Mouse (Mus musculus) spleen, postnatal 36 days (tissue): Measurements from ENCODE around the gene Bcan.

Source experiments
- DNase-seq, 2 experiments: peaks; one replicate each; pipeline ENCODE4 v3.0.0; 2022; ENCODE audit warnings: low spot score in 2 of 2, mixed read lengths in 1 of 2

Bcan gene

DNA sequence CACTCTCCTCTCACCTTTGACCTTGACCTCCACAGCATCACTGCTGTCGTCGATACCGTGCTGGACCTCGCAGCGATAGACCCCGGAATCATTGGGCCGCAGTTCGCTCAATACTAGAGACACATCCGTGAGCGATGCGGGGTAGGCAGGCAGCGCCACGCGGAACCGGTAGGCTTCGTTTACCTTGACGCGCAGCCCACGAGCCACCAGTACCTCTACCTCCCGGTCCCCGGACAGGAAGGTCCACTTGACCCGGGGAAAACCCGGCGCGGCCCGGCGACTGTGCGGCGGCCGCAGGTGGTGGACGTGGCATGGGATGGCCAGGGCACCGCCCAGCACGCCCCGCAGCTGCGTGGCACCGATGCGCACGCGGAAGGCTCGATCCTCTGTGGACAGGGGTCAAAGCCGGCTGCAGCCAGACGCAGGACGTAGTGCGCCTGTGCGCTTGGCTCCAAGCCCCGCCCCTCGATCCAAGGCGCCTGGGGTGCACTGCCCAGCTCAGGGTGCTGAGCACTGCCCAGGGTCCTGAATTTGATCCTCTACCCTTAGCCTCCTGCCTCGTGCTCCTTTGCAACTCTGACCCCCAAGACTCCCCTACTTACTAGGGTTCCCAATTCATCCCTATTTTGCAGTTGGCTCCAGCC, 2.9 kb downstream of the Bcan start:
- DNase-seq = no peak

DNA sequence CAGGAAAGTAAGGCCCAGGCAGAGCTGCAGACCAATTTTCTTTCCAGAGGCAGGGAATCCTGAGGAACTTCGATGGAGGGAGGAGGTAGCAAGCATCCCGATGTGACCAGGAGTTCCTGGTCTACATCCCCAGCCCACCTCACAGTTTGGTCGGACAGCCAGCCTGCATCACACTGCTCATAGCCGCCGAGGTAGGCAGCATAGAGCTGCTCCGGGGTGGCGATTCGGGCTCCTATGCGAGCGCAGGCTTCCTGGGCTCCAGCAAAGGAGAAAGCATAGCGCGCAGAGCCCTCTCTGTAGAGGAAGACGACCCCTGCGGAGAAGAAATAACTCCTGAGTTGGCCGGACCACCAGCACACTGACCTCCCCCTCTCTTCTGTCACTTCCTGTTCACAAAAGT, 3.6 kb downstream of the Bcan start:
- DNase-seq = no peak

DNA sequence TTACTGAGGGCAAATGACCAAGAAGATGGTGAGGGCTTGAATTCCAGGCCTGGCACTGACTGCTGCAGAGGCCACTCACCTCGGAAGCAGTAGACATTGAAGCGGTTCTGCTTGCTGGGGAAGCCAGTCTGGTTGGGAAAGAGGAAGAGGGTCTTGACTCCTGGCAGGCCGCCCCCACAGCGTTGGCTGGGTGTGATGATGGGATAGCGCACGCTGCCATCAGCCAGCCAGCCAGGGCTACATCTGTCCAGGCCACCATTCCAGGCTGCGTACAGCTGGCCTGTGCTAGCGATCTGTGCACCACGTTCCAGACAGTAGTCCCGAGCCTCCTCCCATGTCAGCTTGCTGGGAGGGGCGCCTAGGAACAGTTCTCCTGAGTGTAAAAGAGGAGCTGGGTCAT, 4.7 kb downstream of the Bcan start:
- no peak for DNase-seq

DNA sequence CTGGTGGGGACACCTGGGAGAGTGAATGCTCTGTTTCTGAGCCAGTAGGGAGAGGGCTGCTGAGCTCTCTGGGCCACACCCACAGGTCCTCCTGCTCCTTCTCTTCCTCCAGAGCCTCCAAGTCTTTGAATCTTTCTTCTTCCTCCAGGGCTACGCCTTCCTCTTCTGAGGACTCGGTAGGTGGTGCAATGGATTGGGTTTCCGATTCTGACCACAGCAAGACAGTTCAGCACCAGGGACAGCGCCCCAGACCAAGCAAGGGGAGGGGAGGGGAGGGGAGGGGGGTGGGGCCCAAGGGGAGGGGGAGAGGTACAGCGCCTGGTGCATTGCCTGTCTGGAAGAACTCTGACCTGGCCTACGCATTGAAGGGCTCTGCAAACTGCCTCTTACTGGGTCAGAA, 6.6 kb downstream of the Bcan start:
- DNase-seq = no peak

DNA sequence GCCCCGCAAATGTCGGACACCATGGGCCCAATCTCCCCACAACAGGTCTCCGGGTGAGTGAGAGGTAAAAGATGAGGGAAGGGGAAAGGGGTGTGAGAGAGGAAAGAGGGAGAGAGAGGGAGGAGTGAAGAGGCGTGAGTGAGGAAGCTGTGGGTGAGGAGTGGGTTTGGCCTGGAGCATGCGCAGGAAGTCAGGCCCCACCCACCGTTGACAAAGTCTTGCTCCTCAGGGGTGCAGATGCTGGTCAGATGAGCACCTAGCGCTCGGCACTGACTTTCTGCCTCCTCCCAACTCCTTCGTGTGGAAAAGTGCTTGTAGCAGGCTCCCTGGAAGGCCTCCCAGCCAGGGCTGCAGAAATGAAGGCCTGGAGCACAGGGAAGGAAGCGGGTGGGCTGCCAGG, 10.1 kb downstream of the Bcan start:
- no peak for DNase-seq

DNA sequence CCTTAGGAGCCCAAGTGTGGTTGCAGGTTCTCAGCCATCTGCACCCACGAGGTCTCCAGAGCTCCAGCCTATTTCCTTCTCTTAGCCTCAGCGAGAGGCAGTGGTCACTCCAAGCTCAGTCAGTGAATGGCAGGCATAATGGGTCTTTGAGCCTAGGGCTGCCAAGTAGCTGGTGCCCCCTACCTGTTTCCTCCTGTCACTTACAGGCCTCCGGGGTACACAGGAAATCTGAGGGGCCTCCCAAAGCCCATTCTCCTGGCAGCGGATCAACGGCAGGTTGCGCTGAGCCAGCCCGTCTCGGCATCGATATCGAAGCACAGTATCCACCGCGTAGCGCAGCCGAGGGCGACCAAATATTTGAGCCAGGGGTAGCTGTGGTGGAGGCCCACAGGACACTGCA, 12.0 kb downstream of the Bcan start:
- DNase-seq = no peak

DNA sequence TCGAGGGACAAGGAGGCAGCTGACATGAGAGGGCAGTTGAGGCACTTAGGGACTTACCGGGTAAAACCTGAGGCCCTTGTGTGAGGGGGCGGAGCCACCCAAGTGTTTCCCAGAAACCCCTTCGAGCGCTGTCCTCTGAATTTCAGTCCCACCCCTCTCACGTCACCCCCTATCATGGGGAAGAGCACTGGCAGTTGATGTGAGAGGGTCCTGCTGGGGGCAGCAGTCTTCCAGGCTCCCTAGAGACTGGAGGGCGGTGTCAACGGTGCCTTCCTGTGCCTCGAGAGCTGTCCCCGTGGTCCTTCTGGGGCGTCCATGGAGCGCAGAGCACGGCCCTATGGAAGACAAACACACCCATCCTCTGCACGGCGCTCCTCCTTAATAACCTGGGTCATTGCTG, 12.4 kb downstream of the Bcan start:
- peak in 1 of 2 experiments; percentile 20 for DNase-seq

DNA sequence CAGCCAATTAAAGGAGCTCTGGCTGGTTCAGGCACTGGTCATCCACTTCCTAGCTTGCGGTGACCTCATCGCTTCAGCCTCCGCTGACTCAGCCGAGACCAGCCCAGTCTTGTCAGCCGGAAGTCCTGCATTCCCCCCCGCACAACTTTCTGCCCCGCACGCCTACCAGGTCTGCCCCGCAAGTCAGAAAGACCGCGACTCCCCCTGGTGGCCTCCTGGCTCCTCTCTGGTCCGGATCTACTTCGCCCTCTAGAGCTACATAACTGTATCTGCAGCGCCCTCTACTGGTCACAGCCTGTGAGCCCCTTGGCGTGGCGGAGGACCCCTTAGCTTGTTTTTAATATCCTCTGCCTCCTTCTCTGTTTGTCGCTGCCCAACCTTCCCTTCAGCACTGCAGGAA, 13.2 kb downstream of the Bcan start:
- DNase-seq = peak; percentile 78 to 84

DNA sequence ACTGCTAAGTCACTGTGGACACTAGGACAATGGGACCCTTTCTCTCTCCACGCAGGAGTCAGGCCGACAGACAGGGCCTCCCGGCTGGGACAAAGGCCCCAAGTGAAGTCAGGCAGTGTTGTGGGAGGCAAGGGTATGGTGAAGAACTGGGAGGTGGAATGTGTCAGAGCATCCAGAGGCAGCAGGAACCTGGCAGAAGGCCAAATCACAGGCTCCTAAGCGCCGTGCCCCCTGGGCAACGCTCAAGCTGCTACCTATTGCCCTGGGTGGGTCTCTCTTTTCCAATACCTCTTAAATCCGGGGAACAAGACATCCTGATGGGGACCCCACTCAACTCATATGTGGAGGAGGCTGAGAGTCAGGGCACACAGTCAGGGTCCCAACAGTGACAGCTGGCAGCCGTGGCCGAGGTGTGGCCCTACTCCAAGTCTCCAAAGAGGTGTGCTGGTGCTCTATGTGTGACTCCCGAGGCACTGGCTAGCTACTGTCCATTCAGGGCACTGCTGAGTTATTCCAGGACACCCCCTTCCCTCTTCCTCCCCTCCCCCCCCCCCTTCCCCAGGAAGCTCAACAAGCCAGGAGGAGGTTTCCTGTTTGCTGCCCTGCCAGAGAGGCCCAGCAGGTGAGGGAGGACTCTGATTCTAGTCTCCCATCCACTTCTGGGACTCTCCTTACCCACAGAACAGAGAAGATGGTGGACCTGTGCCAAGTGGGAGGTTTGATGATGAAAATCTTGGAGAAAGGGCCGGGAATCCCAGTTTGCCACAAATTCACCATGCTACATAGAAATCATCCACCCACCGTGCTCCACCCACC, 14.3 kb downstream of the Bcan start:
- DNase-seq = no peak

DNA sequence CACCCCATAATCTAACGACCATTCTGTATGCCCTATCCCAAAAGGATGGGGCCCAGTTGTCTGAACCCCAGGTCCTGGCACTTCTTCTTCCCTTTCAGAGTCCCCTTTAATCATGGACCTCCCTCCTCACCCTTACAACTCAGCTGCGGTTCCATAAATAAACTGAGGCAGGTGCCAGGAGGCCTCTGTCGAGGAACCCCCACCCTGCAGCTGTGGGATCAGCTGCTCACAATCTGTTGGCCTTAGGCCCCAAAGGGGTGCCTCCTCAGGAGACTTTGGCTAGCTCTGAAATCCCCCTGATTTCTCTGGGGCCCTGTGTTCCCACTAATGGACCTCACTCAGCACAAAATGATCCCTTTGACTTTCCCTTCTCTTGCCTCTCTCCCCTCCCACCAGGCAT, 15.9 kb downstream of the Bcan start:
- DNase-seq = no peak

DNA sequence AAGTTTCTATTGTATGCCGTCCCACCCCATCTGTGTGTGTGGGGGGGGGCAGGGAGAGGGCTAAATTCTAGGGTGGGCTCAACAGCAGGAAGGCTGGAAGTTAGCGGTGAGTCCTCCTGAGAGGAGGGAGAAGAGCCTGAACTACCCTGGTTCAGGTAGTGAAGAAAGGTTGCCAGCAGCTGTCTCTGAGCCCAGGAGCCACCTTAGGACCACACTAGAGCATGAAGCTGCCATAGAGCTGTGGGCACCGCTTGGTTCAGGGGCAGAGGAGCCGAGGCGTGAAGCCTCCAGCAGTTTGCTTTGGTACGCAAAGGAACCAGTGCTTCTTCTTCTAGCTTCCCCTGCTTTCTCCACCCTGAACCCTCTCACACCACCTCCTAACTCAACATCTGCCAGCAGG, 16.4 kb downstream of the Bcan start:
- DNase-seq = no peak

DNA sequence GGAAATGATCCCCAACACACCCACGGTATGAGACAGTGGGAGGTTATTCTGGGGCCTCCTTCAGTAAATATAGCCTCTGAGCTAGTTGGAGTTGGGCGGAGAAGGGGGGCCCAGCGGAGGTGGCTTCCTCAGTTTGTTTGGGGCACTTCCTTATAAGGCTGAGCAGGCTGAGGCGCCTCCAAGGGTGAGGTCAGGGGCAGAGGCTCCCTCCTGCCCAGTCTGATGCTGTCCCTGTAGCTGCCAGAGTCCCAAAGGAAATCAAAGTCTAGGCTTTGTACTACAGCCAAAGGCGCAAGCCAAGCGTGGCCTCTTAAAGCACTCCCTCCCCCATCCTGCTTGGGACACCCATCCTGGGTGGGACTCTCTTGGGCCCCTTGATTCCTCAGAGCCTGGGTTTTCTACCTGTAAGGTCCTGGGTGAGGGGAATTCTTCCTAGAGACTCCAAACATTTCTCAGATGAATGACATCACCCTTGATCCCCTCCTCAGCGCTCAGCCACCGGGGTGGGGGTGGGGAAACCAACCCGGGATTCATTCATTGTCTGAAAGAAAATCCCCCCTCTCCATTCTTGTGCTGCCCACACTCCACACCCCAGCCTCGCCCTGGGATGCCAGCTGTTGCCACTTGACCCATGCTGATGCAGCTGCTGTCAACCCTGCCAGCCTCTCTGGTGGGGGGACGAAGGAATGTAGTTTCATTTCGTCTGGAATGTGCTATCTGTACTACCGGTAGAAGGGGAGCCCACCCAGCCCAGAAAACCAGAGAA, 17.0 kb downstream of the Bcan start:
- DNase-seq = peak in 1 of 2 experiments; percentile 12

- DNase-seq = no peak
Measured at GRCm38 (mm10) chr3:87981894-87982835, 17.9 kb downstream of the Bcan start.

GRCm38 (mm10) chr3:87981214-87981760, 18.7 kb downstream of the Bcan start:
- DNase-seq = no peak

GRCm38 (mm10) chr3:87980728-87981127, 19.3 kb downstream of the Bcan start:
- DNase-seq = no peak

GRCm38 (mm10) chr3:87980085-87980484, 19.9 kb downstream of the Bcan start:
- DNase-seq = no peak

GRCm38 (mm10) chr3:87979493-87979892, 20.5 kb downstream of the Bcan start:
- no peak for DNase-seq

DNA sequence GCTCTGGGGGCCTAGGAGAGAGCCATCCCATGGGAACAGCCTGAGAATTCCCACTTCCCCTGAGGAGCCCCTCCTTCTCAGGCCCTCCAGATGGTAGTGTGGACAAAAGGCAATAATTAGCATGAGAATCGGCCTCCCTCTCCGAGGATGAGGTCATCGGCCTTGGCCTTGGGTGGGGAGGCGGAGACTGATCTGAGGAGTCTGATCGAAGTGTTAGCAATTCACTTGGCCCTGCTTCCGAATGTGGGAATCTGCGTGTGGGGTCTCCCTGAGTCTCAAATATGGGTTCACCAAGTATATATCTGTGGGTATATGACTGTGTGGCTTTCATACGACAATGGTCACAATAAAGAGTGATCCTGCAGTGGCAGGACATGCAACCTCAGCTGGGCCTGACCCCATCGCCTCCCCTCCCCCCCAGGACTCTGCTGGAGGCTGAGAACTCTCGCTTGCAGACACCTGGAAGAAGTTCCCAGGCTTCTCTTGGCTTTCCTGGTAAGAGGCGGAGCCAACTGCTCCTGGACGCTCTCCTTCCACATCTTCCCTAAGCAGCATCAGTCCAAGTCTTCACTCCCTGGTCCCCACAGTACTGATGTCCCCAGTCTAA, 25.5 kb downstream of the Bcan start:
- DNase-seq = no peak

DNA sequence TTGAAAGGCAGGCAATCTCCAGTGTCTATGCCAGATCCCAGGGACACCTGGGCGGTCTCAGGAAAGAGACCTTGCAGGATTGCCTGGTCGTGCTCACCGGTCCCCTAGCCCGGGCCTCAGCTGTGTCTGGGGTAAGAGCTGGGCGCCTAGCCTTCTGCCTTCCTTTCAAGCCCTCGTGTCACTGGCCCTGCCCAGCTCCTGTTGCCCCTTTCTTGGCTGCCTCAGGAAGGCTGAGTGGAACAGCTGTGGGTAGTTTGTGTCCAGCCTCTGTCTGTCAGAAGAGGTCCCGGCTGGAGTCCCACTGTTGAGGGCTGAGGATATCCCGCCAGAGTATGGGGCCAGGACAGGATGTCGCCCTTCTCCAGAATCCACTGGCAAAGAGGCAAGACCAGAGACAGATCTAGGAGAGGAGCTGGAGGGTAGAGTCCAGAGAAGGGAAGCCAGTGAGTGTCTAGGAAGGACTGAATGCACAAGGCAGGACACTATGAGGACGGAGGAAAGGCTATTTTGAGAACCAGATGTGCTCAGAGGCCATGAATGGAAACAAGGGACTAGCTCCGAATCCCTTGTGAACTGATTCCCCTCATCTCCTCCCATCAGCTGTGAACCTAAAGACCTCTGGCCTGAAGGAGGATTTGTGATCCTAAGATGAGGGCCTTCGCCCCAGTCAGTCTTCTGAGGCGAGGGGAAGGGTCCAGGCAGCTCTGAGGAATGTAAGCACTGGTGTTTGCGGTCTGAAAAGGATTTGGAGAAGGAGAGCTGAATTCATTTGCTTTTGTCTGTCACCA, 26.2 kb downstream of the Bcan start:
- no peak for DNase-seq

DNA sequence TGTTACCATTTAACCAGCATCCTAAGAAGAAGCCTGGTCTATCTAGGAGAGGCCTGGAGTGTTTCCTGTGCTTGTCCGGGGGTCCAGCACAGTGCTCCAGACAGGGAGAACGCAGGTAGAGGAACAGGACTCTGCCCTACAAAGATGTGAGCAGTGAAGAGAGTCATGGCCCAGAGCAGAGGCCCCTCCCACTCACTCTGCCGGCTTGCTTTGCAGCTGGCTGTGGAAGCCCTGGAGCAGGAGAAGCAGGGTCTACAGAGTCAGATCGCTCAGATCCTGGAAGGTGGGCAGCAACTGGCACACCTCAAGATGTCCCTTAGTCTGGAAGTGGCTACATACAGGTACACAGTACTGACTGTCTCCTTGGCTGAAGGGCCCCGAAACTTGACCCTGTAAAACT, 27.3 kb downstream of the Bcan start:
- no peak for DNase-seq
